Mouse (Mus musculus) C2C12 (cell line): Measurements from ENCODE around the gene Pnpo.

Experiments used
- CEBPB ChIP-seq: IDR thresholded peaks from one replicate; pipeline ENCODE4 v1.6.1; 2011; ENCODE audit warnings: low read depth, mild to moderate bottlenecking, control low read depth, moderate library complexity
- CTCF ChIP-seq: IDR thresholded peaks from one replicate; pipeline ENCODE4 v1.5.1; 2011; ENCODE audit not compliant: control insufficient read depth, insufficient read depth, insufficient read length
- MYOG ChIP-seq: IDR thresholded peaks from one replicate; pipeline ENCODE4 v1.6.1; 2011; ENCODE audit not compliant: control insufficient read depth, insufficient read length; ENCODE audit errors: extremely low read depth
- USF1 ChIP-seq: IDR thresholded peaks from one replicate; pipeline ENCODE4 v1.6.1; 2011; ENCODE audit warnings: low read depth, mild to moderate bottlenecking, control low read depth, moderate library complexity

GRCm38 (mm10) chr11:96925469-96926148 is 18.2 kb downstream of the Pnpo start:
- TF ChIP-seq CTCF (no peak), USF1 (no peak), CEBPB (no peak), MYOG (no peak)
